Mouse (Mus musculus) olfactory bulb, adult 2 months (tissue): ENCODE results near the gene Tshz2.

Experiments
- CTCF ChIP-seq: fragments of 200-500 bp; IDR thresholded peaks from 2 replicates; pipeline ENCODE4 v1.5.1; 2012; ENCODE audit warnings: low read depth, mild to moderate bottlenecking, low read length, moderate library complexity; ENCODE audit not compliant: insufficient read depth
- POLR2A ChIP-seq: fragments of 200-500 bp; IDR thresholded peaks from 2 replicates; pipeline ENCODE4 v1.6.1; 2012; ENCODE audit warnings: mild to moderate bottlenecking, low read depth, low read length, moderate library complexity; ENCODE audit not compliant: insufficient read depth

DNA sequence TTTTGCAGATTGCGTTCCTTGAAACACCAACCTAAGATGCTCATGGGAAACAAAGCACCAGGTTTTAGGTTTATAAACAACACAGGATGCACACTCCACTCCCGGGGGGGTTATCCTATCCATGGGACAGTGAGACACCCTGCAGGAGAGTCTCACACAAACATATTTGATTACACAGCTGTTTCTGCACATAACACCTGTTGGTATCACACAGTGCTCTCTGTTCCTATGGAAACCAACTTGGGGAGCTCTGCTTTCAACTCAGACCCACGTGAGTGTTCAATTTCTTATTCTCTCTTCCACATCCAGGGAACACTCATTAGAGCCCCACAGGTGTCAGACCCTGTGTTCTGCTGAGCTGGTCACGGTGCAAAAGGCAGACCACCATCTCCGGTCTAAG is 390.1 kb downstream of the Tshz2 start:
- TF ChIP-seq CTCF: no peak
- no peak for TF ChIP-seq POLR2A
